Mouse (Mus musculus) right cerebral cortex, postnatal 14 days (tissue): ENCODE measurements around the gene Rab44.

Source experiments
- DNase-seq: peaks from one replicate; pipeline ENCODE4 v3.0.0; 2022

The Rab44 gene

GRCm38 (mm10) chr17:29170431-29171000 is 56.6 kb downstream of the Rab44 start:
- DNase-seq = no peak

DNA sequence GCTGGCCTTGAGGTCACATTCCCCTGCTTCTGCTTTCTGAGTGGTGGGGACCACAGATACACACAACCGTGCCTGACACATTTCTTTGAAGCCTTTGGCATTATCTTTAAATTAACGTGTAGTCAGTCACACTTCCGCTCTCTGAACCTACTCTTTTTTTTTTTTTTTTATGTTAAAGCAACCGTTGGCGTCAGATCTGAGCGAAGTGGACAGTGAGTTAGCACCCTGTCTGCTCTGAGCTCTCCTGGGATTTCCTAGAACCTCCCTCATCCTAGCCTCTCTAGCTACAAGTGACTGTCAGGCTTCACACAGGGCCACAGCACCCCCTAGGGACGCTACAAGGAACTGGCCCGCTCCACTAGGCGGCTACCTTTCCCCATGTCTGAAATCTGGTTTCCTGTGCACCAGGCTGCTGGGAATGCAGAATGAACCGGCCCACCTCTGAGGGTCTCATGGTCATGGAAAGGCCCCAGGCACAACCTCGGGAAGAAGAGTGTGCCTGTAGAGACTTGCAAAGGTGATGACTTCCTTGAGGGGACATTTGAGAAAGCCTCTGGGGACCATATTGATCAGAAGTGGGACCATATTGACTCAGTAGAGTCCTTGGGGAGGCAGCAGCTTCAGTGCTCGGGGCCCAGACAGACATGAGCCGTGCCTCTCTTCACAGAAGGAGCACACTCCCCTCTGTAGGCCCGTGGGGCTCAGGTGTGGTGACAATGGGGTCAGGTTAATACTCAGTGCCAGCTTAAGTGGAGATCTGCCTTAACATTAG is 57.2 kb downstream of the Rab44 start:
- peak; percentile 80 for DNase-seq

DNA sequence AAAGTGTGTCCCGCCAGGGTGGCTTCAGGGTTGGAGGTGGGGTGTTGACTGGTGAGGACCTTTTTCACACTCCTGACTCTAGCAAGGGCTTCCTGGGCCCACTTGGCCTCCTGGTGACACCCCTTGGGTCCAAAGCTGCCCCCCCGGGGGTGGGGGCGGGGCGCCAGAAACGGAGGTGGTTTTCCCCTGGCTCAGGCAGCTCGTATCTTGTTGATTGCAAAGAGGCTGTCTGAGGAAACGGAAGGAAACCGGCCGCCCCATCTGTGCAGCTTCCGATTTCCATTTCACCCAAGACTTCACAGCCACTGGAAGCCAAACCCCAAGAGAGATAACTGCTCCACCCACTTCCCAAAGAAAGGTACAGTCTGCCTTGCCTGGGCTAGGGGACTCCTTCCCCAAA is 58.1 kb downstream of the Rab44 start:
- no peak for DNase-seq

GRCm38 (mm10) chr17:29173165-29173564 is 59.2 kb downstream of the Rab44 start:
- DNase-seq = no peak

DNA sequence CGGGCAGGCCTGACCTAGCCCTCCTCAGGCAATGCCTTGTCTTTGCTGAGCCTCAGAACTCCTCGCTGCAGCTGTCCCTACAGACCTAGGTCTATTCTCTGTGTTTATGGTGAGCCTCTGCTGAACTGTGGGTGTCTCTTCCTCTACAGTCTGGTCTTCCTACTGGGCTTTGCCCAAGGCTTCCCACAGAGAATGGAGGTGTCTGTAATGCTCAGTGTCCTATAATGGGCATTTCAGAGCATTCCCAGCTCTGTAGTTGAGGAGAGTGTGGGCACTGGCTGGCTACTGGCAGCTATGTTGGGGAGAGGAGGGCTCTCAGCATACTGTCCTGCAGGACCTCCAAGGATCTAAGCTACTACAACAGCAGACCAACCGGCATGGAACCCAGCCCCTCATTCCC is 61.7 kb downstream of the Rab44 start:
- no peak for DNase-seq

GRCm38 (mm10) chr17:29176391-29177267 is 62.7 kb downstream of the Rab44 start:
- peak; percentile 93 for DNase-seq

GRCm38 (mm10) chr17:29178503-29179059 is 64.6 kb downstream of the Rab44 start:
- DNase-seq = no peak

DNA sequence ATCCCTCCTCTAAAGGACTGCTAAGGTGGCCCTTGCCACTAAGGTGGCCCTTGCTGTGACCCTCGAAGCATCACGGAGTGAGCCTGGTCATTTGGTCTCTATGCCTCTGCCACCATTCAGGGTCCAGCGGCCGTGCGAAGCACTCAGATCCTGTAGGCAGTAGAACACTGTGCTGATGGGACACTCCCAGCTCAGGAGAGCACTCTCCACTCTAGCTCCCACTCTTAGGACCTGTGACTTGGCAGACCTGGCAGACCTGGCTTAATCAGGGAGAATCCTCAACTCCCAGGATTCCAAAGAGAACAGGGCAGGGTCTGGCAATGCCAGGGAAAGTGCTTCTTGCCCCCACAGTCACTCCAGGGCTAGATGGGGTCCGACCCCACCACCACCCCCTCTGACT is 66.0 kb downstream of the Rab44 start:
- no peak for DNase-seq

DNA sequence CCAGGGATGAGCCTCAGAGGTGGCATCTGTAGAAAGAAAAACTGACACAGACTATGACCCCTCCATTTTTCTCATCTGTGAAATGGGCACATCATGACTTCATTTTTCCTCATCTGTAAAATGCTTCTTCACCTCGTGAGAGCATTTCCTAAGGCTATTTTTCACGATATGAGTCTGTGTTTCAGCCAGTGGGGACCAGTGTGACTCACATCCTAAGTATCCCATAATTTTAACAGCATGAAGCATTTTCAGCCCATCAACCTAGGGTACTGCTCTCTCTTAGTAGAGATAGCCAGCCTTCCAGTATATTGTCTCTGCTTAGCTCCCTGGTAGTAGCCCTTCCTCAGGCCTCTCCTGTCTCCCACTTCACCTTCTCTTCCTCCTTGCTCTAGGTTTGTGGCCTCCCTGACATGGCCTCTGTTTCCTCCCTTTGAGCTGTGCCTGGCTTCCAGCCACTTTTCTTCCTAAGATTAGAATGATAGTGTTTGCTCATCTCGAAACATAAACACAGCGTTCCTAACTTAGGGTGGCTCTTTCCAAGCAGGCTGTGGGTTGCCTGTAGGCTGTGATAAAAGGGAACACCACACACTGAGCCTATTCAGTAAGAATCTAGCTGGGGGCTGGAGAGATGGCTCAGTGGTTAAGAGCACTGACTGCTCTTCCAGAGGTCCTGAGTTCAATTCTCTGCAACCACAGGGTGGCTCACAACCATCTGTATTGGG is 66.6 kb downstream of the Rab44 start:
- no peak for DNase-seq

DNA sequence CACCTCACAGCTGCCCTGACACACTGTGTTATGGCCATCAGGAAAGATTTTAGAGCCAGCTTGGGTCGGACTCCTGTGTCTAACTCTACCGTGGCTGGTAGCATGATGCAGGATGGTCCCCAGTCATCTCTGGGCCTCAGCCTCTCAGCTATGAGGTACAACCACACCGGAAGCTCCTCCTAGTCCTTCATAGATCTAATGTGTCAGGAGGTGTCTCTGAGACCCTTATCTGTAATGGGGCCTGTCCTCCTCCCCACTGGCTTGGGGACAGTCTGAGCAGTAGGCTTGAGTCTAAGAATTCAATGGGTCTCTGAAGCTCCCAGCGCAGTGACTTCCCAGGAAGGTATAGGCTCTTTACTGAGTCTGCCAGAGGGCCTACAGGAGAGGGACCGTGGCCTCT is 67.8 kb downstream of the Rab44 start:
- DNase-seq = no peak

- no peak for DNase-seq
Measured at GRCm38 (mm10) chr17:29183162-29183561, 69.2 kb downstream of the Rab44 start.

GRCm38 (mm10) chr17:29185376-29186046 is 71.6 kb downstream of the Rab44 start:
- DNase-seq = no peak

DNA sequence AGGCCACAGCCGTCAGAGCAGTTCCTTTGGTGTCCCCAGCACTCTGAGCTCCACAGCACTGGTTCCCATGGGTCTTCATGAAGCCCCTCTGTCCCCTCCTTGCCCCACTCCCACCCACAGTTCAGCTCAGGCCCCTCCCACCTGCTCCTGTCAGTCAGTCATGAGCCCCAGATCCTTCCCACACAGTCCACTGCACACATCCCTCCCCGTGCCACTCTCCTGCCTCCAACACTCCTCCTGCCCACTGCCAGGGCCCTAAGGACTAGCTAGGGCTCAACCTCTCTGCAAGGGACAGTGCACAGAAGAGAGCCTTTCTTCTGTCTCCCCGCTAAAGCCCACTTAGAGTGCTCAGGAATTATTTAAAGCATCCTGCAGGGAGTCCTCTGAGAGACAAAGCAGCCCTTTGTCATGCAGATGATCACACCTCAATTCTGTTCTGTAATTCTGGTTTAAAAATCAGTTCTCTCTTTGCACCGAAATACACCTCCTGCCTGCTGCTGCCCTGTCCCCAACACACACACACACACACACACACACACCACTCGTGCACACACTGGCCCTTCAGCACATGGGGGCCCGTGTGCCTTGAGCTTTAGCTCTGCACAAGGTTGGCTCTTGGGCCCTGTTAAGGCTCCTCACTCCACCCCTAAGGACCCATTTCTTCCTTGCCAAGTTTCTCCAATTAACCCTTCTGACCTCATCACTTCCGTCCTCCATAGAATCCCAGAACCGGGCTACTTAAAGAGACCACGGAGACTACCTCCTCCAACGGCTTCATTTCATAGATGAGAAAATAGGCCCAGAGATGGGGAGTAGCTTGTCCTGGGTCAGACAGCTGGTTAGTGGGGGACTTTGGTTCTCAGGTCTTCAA is 73.3 kb downstream of the Rab44 start:
- no peak for DNase-seq

GRCm38 (mm10) chr17:29188989-29189388 is 75.0 kb downstream of the Rab44 start:
- DNase-seq = no peak

DNA sequence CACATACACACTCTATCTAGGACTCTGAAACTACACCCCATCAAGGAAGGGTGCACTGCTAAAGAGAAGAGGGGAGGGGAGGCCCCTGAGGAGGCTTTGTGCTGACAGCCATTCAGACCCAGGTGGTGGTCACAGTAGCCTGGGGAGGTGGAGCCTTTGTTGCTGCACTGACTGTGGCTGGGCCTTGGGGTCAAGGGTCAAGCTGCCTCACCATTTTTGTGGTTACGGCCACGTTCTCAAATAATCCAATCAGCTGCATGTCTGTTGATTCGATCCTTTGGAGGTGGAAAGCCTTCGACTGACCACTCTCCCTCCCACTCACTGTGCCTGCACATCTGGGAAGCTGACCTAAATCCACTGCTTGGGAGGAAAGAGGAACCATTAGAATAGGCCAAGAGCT is 81.6 kb downstream of the Rab44 start:
- no peak for DNase-seq
